Mouse (Mus musculus) liver, postnatal 0 days (tissue): ENCODE results near the gene Ankrd52.

Source experiments
- CTCF ChIP-seq: sonication (generic); IDR thresholded peaks from 2 replicates; pipeline ENCODE4 v1.5.1; 2016; ENCODE audit warnings: antibody characterized with exemption, low read depth
- EP300 ChIP-seq: IDR thresholded peaks from 2 replicates; pipeline ENCODE4 v1.6.1; 2016; ENCODE audit warnings: antibody characterized with exemption, low read depth, mild to moderate bottlenecking

- TF ChIP-seq CTCF (no peak), EP300 (no peak)
These were observed 31.9 kb downstream of the Ankrd52 start for GRCm38 (mm10) chr10:128408591-128409535.
